Mouse (Mus musculus) forelimb bud, embryonic 11.5 days (tissue): ENCODE measurements around the gene Tmx2.
"Not testable (repeated sequence)": the region's sequence is repeated elsewhere in the genome, so short reads cannot be mapped to it uniquely, and the experiment has no call there.

ENCODE experiments used
- DNase-seq: peaks from one replicate; pipeline ENCODE4 v3.0.0-alpha.2; 2012; ENCODE audit warnings: low read depth, low spot score

The Tmx2 gene

DNA sequence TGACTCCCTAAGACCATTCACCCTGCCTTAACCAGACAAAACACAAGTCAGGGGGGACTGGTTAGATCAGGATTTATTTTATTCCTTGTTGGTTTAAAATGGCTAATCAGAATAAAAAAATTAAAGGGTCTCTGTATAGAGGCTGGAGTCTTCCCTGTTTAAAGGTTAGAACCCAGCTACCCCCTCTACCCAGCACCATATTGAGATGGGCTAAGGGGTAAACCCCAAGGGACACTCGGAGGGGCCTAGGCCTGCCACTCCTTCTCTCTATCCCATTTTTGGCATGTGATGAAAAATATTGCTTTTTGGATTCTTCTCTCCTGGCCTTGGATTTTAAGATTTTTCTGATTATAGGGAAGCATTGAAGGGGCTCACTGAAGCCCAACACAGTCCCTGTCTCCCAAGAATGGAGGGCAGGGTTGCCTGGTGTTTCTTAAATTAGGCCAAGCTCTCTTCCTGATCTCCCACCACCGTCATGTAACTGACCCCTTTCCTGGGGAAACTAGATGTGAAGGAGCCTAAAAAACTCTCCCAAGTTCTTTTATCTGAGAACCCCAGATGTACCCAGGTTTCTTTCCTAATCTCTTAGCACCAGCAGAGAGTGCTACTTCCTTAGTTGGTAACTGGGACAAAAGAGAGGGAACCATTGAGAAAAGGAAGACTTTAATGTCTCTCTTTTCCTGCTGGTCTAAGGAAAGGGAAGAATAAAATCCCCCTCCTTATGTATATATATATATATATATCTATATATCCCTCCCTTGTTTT is 9.3 kb upstream of the Tmx2 start:
- no peak for DNase-seq

DNA sequence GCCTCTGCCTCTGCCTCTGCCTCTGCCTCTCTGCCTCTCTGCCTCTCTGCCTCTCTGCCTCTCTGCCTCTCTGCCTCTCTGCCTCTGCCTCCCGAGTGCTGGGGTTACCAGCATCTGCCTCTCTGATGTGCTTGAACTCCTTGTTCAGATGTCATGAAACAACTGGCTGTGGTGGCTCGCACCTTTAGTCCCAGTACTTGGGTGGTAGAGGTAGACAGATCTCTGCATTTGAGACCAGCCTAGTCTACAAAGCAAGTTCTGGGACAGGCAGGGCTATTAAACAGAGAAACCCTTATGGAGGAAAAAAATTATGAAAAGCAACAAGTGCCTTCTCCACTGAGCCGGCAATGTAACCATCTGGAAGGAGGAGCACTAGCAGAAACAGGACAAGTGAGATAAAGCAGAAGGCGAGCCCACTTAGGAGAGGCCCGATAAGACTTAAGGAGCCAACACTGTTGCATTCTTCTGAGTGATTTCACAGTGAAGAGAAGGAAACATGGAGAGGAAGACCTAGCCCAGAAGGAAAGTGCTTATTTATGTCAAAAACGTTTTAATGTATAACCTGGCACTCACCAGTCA is 3.8 kb upstream of the Tmx2 start:
- DNase-seq: no peak

DNA sequence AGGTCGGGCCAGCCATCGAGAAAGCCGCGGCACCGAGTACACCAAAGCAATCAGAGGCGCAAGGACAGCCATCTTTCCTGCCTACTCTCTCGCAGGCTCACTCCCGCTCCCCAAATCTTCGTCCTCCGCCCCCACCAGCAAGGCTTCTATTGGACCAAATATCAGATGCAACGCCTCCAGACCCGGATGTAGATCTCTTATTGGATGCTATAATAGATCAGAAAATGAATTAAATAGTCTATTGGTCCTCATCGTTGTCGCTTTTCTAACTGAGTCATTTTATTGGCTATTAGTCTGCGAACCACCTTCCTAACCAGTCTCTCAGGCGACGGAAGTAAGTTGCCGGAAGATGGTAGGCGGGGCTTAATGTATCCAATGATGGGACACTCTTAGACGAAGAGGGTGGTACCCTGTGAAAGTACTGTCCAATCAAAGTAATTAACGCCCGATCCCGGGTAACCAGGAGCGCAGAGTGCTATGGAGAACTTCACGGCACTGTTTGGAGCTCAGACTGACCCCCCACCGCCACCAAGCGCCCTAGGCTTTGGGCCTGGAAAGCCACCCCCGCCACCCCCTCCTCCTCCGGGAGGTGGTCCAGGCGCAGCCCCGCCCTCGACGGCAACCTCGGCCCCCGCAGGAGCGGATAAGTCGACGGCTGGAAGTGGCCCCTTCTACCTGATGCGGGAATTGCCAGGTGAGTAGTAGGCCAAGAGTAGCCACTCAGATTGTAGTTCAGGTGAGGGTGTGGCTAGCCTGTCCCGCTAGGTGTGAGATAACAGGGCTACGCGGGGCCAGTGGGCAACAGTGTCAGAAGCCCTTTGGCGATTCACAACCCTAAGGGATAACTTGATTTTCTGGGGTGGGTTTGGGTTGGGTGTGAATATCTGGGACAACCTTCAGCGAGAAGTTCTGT is 716 bp downstream of the Tmx2 start, which contains the start of the genes Gm28635 and Med19:
Gm28635 (minus strand) TSS at position 74 of the 913 bp plus-strand sequence.
Med19 (plus strand) TSS at position 435 of the 913 bp plus-strand sequence.
- DNase-seq: peak; percentile 99

DNA sequence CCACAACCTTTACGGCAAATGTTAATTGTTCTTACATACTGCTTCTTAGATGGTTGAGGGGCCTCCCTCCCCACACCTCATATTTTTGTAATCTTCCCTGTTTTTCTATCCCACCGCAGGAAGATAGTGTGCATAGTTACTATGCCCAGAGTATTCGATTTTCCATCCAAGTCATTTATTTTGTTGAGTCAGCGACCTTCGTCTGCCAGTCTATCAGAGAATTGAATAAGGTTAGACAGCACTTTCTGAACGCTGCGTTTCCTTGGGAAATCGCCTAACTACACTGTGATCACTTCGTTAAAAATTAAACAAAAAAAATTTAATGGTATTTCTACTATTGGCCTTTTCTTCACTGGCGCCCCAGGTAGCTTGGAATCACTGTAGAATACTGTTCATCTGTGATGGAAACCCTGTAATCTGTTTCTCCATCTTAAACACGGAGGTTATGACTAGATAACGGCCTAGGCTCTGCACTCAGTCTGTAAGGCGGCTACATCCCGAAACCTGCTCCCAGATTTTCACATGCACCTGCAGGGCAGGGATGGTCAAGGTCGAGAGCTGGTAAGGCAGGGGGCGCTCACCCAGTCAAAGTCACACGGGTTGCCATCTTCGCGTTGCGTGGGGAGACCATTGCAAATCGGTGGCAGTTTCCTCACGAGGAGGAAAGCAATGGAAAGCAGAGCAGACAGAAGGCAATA is 1.5 kb downstream of the Tmx2 start:
- DNase-seq: peak; percentile 32

DNA sequence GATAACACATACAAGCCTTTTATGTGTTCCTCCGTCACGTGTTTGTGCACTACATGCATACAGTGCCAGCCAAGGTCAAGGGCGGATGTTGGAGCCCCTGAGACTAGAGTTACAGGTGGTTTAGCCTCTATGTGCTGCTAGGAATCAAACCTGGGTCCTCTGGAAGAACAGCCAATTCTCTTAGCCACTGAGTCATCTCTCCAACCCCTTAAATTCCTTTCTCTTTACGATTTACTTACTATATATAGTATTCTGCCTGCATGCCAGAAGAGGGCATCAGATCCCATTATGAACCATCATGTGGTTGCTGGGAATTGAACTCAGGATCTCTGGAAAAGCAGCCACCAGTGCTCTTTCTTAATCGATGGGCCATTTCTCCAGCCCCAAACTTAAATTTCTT is 7.4 kb downstream of the Tmx2 start:
- DNase-seq: not testable (repeated sequence)

DNA sequence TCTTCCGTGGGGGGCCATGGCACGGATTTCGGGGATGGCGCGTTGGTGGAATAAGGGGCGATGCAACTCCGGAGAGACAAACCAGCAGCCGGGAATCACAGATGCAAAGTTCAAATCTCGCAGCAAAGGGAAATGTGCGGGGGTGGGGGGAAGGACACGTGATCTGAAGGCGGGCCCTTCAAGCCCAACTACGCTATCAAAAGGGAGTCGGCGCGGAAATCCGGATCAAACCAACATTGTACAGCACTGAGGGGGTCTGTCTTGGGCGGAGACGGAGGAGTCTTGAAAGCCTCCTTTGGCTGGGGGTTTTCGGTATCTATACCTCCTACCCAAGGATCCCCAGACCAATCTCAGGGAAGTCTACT is 8.4 kb downstream of the Tmx2 start, which contains the start of gene Selenoh:
Selenoh (minus strand) TSS at position 202 of the 365 bp plus-strand sequence.
- DNase-seq: peak; percentile 95

DNA sequence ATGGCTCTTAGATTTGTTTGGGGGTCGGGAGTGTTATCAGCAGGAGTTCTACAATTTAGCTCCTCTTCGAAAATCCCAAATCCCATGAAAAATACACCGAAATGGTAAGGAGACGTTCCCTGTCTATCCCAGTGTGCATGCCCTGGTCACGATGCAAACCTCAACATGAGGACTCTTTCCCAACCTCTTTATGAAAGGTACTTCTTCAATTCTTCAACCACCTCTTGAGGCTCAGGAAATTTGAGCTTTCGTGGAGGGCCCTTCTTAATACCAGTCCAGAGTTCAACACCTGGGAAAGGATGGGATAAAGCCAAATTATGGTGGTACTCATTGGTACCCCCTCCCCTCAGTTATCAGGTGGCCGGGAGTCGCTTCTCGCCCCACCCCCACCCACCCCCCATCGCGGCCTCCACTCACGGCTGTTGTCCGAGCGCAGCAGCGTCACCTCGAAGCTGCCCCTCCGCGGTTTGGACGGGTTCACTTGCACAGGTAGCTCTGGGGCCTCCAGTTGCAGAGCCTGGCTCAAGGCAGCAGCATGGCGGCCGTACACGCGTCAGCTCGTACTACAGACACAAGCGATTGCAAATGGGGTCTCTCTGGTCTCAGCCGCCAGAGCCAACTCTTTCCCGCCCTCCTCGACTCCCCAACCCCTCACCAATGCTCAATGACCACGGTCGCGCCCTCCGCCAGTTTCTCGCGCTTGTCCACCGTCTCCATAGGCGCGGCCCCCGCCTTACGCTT is 8.9 kb downstream of the Tmx2 start:
- DNase-seq: no peak

DNA sequence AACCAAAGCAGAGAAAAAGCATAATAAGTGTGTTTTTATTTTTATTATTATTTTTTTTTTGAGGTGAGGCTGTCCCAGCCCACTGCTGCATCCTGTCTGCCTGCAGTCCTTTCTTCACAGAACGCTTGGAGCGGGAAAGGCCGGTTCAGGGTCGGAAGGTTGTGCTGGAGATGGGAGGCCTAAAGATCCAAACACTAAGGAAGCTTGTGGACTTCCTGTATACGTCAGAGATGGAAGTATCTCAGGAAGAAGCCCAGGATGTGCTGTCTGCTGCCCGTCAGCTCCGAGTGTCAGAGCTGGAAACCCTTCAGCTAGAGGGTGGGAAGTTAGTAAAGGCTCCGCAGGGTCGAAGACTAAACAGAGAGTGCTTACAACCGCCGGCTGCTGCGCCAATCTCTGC is 12.9 kb downstream of the Tmx2 start:
- no peak for DNase-seq

DNA sequence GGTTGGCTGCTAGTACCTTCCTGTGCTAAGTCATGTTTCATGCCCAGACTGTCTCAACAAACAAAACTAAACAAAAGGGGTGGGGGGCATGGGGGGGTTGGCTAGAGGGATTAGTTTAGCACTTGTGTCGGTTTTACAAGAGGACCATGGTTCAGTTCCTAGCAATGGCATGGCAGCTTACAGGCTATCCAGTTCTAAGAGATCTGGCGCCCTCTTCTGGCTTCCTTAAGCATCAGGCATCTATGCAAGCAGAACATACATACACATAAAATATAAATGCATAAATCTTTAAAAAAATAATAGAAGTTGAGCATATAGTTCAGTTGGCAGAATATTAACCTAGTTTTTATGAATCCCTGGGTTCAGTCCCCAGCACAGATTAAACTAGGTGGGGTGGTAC is 16.1 kb downstream of the Tmx2 start:
- DNase-seq: peak; percentile 40

DNA sequence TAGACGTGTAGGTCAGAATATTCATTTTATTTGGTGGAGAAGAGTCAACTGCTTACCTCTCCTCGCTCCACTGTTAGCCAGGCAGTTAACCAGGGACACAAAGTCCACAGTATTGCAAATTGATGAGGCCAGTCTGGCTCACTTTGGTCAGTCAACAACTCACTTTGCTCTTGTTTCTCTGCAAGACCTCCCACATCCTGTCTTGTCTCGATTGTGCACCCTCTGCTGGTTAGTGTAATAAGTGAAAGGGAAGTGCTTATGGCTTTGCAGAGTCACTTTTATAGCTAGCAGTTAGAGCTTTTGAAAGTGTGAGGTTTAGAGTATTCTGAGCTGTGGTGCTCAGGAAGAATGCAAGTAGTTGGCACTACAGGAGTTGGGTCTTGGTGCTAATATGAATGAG is 18.7 kb downstream of the Tmx2 start:
- no peak for DNase-seq

DNA sequence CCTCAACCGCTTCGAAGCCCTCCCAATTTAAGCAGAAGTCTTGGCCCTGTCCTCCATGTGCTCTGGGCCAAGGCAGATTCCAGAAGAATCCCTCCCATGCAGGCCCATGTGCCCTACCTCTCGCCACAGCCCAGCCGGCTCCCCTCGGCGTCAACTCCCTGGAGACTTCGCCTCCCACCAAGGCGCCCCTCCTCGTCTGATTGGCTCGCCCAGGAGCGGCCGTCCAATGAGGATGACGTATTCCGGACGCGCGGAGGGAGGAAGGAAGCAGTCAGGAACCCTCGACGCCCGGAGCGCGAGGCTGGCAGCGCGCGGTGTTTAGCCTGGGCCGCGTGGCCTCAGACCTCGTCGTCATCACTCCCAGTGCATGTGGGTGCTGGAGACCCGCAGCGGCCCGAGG is 20.1 kb downstream of the Tmx2 start, which contains the start of gene Btbd18:
Btbd18 (plus strand) TSS at position 274 of the 400 bp plus-strand sequence.
- no peak for DNase-seq

DNA sequence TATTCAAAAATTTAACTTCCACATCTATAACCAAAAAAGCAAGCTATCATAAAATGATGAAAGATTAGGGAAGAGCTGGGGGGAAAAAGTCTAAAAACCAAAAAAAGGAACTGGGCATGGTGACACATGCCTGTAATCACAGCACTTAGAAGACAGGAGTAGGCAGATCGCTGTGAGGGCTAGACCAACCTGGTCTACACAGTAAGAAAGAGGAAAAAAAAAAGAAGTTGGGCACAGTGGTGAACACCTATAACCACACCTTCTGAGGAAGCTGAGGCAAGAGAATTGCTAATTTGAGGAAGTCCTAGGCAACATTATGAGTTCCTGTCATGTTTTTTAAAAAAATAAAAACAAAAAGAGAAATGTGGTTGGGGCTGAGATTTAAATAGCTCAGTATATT is 23.1 kb downstream of the Tmx2 start:
- DNase-seq: no peak

DNA sequence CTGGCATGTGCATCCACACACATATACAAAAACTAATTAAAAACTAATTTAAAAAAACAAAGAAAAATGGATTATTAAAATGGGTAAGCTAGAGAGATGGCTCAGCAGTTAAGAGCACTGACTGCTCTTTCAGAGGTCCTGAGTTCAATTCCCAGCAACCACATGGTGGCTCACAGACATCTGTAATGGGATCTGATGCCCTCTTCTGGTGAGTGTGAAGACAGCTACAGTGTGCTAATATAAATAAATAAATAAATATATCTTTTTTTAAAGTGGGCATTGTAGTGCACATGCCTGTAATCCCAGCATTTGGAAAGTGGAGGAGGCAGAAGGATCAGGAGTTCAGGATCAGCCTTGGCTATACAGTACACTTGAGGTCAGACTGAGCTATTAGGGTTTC is 25.6 kb downstream of the Tmx2 start:
- DNase-seq: no peak

DNA sequence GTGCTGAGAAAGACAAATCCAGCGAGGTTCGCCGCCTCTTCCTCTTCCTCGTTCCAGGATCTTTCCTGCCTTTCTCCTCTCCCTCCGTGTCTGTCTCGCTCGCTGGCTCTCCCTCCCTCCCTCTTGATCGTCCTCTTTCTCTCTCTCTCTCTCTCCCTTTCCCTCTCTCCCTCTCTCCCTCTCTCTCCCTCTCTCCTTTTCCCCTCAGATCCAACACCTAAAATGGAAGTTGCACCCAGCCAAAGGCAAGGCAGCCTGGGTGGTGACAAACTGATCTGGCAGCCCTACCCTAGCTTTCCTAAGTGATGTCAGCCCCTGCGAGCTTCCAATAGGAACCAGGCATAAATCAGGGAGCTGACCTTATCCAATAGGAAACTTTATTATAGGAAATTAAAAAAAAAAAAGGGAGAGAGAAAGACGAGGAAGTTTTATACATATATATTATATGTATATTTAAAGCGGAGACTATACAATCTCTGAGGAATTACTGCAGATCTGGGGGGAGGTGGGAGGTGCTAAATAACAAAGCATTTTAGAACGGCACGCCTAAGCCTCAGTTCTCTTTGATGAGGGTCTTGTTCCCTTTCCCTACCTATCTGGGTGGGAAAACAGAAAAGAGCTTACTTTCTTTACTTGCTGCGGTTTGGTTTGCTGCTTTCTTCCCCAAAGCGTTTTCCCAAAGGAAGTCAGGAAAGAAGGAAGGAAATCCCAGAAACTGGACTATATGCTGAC is 28.3 kb downstream of the Tmx2 start, which contains the start of gene Ctnnd1:
Ctnnd1 (minus strand) TSS at position 302 of the 732 bp plus-strand sequence.
- DNase-seq: peak; percentile 93

DNA sequence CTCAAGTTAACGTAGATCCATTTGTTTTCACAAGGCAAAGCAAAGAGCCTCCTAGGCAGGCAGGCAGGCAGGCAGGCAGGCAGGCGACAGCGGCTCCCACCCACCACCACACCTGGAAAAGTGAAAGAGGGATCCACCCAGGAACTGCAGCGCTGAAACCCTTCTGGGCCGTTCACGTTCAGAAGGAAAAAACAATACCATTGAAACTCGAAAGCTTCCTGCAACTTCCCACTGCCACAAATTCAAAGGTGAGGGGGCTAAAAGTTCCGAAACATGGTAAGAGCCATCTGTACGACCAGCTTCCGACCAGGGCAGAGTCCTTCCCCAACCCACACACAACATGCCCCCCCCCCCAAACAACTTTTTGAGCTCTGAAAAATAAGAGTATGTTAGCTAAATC is 29.3 kb downstream of the Tmx2 start:
- no peak for DNase-seq

DNA sequence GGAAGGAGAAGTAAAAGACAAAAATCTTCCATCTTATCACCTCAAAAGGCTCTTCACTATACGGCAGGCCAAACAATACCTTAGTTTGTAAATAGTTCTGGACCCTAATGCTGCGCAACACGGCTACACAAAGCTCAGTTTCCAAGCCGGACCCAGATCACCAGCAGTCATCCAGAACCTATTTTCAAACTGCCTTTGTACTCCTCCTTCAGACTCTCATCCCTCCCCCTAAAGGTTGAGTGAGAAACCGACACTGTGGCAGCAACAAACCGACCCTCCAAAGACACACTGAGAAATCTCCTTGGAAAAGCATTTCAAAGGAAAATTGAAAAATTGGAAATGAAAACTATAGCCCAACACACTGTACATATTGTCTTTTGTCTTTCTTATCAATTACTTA is 30.6 kb downstream of the Tmx2 start:
- DNase-seq: no peak

DNA sequence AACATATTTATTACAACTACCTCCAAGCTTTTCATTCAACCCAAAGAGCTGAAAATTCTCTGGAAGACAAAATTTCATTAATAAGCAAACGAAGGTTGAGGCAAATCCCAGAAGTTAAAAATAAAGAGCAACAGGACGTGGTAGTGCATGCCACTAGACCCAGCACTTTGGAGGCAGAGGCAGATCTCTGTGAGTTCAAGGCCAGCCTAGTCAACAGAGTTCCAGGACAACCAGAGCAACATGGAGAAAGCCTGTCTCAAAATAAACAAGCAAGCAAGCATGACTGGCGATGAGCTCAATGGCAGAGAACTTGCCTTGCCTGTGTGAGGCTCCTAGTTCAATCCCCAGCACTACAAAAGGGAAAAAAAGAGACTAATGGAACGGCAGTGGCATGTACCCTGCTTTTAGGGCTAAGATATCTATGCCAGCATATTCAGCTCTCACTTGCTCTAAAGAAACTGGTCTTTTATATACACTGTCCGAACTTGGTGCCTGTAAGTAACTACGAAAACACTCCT is 31.8 kb downstream of the Tmx2 start:
- DNase-seq: no peak

DNA sequence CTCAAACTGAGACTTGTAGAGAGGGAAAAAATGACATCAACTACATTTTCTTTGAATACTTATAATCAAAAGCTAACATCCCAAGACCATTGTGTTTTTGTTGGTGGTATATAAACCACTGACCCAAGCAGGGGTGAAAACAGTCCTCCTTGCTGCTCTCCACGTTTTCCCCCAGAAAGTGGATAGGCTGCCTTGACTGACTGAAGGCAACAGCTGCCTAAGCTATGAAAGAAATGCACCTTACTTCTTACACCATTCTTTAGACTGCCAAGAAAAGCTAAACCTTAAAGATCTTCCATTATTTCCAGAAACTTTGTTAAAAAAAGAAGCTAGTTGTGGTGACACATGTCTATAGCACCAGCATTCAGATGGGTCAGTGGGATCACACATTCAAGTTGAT is 32.8 kb downstream of the Tmx2 start:
- DNase-seq: no peak

DNA sequence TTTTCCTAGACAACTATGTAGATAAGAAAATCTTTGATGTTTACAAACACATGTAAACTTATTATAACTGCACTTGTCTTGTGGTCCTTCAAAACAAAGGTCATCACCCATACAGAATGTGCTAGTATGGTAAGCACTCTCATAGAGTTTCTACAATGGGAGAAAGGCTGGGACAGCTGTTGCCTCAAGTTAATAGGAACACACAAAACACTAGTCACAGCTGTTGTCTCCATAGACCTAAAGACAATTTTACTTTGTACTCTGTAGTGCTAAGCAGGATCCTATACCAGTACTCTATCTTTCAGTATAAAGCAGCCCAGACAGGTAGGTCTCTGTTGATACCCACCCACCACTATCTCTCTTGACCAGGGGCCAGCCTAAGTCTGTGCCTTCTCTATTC is 38.1 kb downstream of the Tmx2 start:
- DNase-seq: no peak
